Mouse (Mus musculus) kidney, postnatal 14 days (tissue): ENCODE results near the gene 3110009E18Rik.
A peak's percentile ranks its signal among the peaks of the same experiment; 100 is the strongest.

Experiments
- DNase-seq: peaks from one replicate; pipeline ENCODE4 v3.0.0; 2022; ENCODE audit warnings: mixed read lengths

Gene 3110009E18Rik

GRCm38 (mm10) chr1:120105556-120105959 lies 15.4 kb upstream of the 3110009E18Rik start:
- peak; percentile 73 for DNase-seq

- DNase-seq: peak; percentile 73
Observed at GRCm38 (mm10) chr1:120109741-120110432, 11.1 kb upstream of the 3110009E18Rik start.

- peak; percentile 48 for DNase-seq
Observed at GRCm38 (mm10) chr1:120111766-120112165, 9.2 kb upstream of the 3110009E18Rik start.

GRCm38 (mm10) chr1:120112251-120113187 lies 8.5 kb upstream of the 3110009E18Rik start:
- no peak for DNase-seq

GRCm38 (mm10) chr1:120115671-120116081 lies 5.3 kb upstream of the 3110009E18Rik start:
- DNase-seq: peak; percentile 68

- peak; percentile 81 for DNase-seq
Observed at GRCm38 (mm10) chr1:120116106-120116505, 4.9 kb upstream of the 3110009E18Rik start.

- no peak for DNase-seq
Observed at GRCm38 (mm10) chr1:120118854-120119253, 2.1 kb upstream of the 3110009E18Rik start.

GRCm38 (mm10) chr1:120119389-120119788 lies 1.6 kb upstream of the 3110009E18Rik start:
- no peak for DNase-seq

GRCm38 (mm10) chr1:120120141-120120968 lies 632 bp upstream of the 3110009E18Rik start:
- DNase-seq: peak; percentile 84

GRCm38 (mm10) chr1:120121930-120122530 lies 1.0 kb downstream of the 3110009E18Rik start:
- no peak for DNase-seq

GRCm38 (mm10) chr1:120122634-120123383 lies 1.8 kb downstream of the 3110009E18Rik start:
- no peak for DNase-seq

- DNase-seq: peak; percentile 45
Observed at GRCm38 (mm10) chr1:120124839-120125238, 3.9 kb downstream of the 3110009E18Rik start.

- DNase-seq: no peak
Observed at GRCm38 (mm10) chr1:120125471-120125870, 4.5 kb downstream of the 3110009E18Rik start.

- DNase-seq: no peak
Observed at GRCm38 (mm10) chr1:120126318-120126717, 5.3 kb downstream of the 3110009E18Rik start.

GRCm38 (mm10) chr1:120132376-120132775 lies 11.4 kb downstream of the 3110009E18Rik start:
- DNase-seq: no peak

GRCm38 (mm10) chr1:120135934-120136786 lies 15.2 kb downstream of the 3110009E18Rik start:
- DNase-seq: no peak

GRCm38 (mm10) chr1:120138923-120139540 lies 18.0 kb downstream of the 3110009E18Rik start:
- no peak for DNase-seq

- DNase-seq: no peak
Observed at GRCm38 (mm10) chr1:120140144-120140693, 19.2 kb downstream of the 3110009E18Rik start.

- DNase-seq: peak; percentile 54
Observed at GRCm38 (mm10) chr1:120142551-120142950, 21.6 kb downstream of the 3110009E18Rik start.
